Mouse (Mus musculus) urinary bladder, postnatal 14 days (tissue): ENCODE results near the gene 0610040J01Rik.
A peak's percentile ranks its signal among the peaks of the same experiment; 100 is the strongest.
"Not testable (repeated sequence)": the region's sequence is repeated elsewhere in the genome, so short reads cannot be mapped to it uniquely, and the experiment has no call there.

Source experiments
- DNase-seq: peaks from one replicate; pipeline ENCODE4 v3.0.0; 2021; ENCODE audit warnings: low spot score

0610040J01Rik gene

GRCm38 (mm10) chr5:63831054-63831453 lies 18.9 kb downstream of the 0610040J01Rik start:
- no peak for DNase-seq

GRCm38 (mm10) chr5:63833955-63834354 lies 21.8 kb downstream of the 0610040J01Rik start:
- DNase-seq = no peak

GRCm38 (mm10) chr5:63834435-63834834 lies 22.3 kb downstream of the 0610040J01Rik start:
- DNase-seq = no peak

GRCm38 (mm10) chr5:63837115-63837514 lies 25.0 kb downstream of the 0610040J01Rik start:
- DNase-seq = no peak

GRCm38 (mm10) chr5:63837851-63838250 lies 25.7 kb downstream of the 0610040J01Rik start:
- no peak for DNase-seq

- no peak for DNase-seq
Observed at GRCm38 (mm10) chr5:63839801-63840416, 27.7 kb downstream of the 0610040J01Rik start.

- DNase-seq = no peak
Observed at GRCm38 (mm10) chr5:63847080-63847479, 34.9 kb downstream of the 0610040J01Rik start.

- DNase-seq = no peak
Observed at GRCm38 (mm10) chr5:63847541-63848226, 35.5 kb downstream of the 0610040J01Rik start.

- no peak for DNase-seq
Observed at GRCm38 (mm10) chr5:63858901-63859300, 46.7 kb downstream of the 0610040J01Rik start.

GRCm38 (mm10) chr5:63867421-63867820 lies 55.3 kb downstream of the 0610040J01Rik start:
- DNase-seq = no peak

GRCm38 (mm10) chr5:63872176-63872932 lies 60.2 kb downstream of the 0610040J01Rik start:
- DNase-seq = peak; percentile 18

- peak; percentile 67 for DNase-seq
Observed at GRCm38 (mm10) chr5:63874880-63875279, 62.7 kb downstream of the 0610040J01Rik start.

GRCm38 (mm10) chr5:63876081-63876480 lies 63.9 kb downstream of the 0610040J01Rik start:
- DNase-seq = no peak

- no peak for DNase-seq
Observed at GRCm38 (mm10) chr5:63879026-63879425, 66.9 kb downstream of the 0610040J01Rik start.

GRCm38 (mm10) chr5:63886292-63886691 lies 74.1 kb downstream of the 0610040J01Rik start:
- DNase-seq = no peak

GRCm38 (mm10) chr5:63886709-63887108 lies 74.5 kb downstream of the 0610040J01Rik start:
- no peak for DNase-seq

GRCm38 (mm10) chr5:63887111-63887510 lies 74.9 kb downstream of the 0610040J01Rik start:
- no peak for DNase-seq

GRCm38 (mm10) chr5:63891241-63891640 lies 79.1 kb downstream of the 0610040J01Rik start:
- DNase-seq = no peak

GRCm38 (mm10) chr5:63891912-63892311 lies 79.7 kb downstream of the 0610040J01Rik start:
- no peak for DNase-seq

GRCm38 (mm10) chr5:63897001-63897819 lies 85.0 kb downstream of the 0610040J01Rik start:
- DNase-seq = not testable (repeated sequence)

- no peak for DNase-seq
Observed at GRCm38 (mm10) chr5:63897820-63898110, 85.6 kb downstream of the 0610040J01Rik start.

GRCm38 (mm10) chr5:63903329-63903728 lies 91.2 kb downstream of the 0610040J01Rik start:
- no peak for DNase-seq
